Mouse (Mus musculus): Measurements from ENCODE around the gene Pde10a. TPM values are rescaled to one million over a fixed set of nuclear protein-coding genes. Genes with fewer than 3 reads are reported as not detected.

Pde10a gene
- polyA plus RNA-seq, 1 experiment from 2014 or later = 24.5 TPM

- no peak overlapping the region for H3K4me2 ChIP-seq (ENCODE audit: low read length)
- ATAC-seq = no peak
- H3K4me1 ChIP-seq (replicated peaks; ENCODE audit: control insufficient read depth, insufficient read depth, low read length) = peaks cover 18% of the 10 kb centered on the region
- H3K4me3 ChIP-seq (replicated peaks; ENCODE audit: low read length) = no peak overlapping the region
- no peaks in the 10 kb centered on the region for H3K36me3 ChIP-seq (ENCODE audit: control insufficient read depth, insufficient read depth)
- WGBS = 40% methylated on average over 5 of the region's 5 CpGs
- no peaks in the 10 kb centered on the region for H3K27me3 ChIP-seq (replicated peaks; ENCODE audit: control insufficient read depth, insufficient read depth, low read length)
- H3K9ac ChIP-seq (replicated peaks; ENCODE audit: low read depth, low read length) = no peak overlapping the region
- no peaks in the 10 kb centered on the region for H3K9me3 ChIP-seq (ENCODE audit: control insufficient read depth, low read length)
- no peak overlapping the region for H3K27ac ChIP-seq (ENCODE audit: low read length)
Measured at GRCm38 (mm10) chr17:8884691-8885090, 359.5 kb downstream of the Pde10a start.

DNA sequence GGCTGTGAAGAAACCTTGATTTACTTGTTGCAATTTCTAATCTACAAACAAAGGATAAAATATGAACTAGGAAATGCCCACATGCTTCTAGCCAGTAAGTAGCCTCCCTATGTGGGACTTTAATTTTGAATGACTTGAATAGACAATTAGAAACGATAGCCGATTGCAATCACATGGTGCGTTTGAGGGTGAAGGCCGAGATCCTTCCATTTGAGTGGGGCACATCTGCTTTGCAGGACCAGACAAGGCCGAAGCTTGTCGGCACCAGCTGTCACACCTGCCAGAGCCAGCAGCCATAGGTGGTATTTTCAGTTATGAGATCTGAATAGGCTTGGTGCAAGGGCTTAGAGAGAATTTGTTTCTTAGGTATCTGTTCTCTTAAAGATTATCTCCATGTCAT, 360.7 kb downstream of the Pde10a start:
- Histone ChIP-seq H3K9me3 (ENCODE audit: control insufficient read depth, low read length) (no peaks in the 10 kb centered on the region), H3K27ac (ENCODE audit: low read length) (no peak overlapping the region), H3K9ac (replicated peaks; ENCODE audit: low read depth, low read length) (no peak overlapping the region), H3K27me3 (replicated peaks; ENCODE audit: control insufficient read depth, insufficient read depth, low read length) (no peaks in the 10 kb centered on the region), H3K4me3 (replicated peaks; ENCODE audit: low read length) (no peak overlapping the region), H3K36me3 (ENCODE audit: control insufficient read depth, insufficient read depth) (no peaks in the 10 kb centered on the region), H3K4me1 (replicated peaks; ENCODE audit: control insufficient read depth, insufficient read depth, low read length) (peaks cover 18% of the 10 kb centered on the region), H3K4me2 (ENCODE audit: low read length) (no peak overlapping the region)
- WGBS = 73% methylated on average over 6 of the region's 6 CpGs
- ATAC-seq = no peak

GRCm38 (mm10) chr17:8888105-8888504, 362.9 kb downstream of the Pde10a start:
- no peak overlapping the region for H3K4me2 ChIP-seq (ENCODE audit: low read length)
- H3K27me3 ChIP-seq (replicated peaks; ENCODE audit: control insufficient read depth, insufficient read depth, low read length) = no peaks in the 10 kb centered on the region
- peaks cover 18% of the 10 kb centered on the region for H3K4me1 ChIP-seq (replicated peaks; ENCODE audit: control insufficient read depth, insufficient read depth, low read length)
- peak overlapping the region; percentile 12 for H3K27ac ChIP-seq (ENCODE audit: low read length)
- ATAC-seq = no peak
- H3K36me3 ChIP-seq (ENCODE audit: control insufficient read depth, insufficient read depth) = no peaks in the 10 kb centered on the region
- H3K9me3 ChIP-seq (ENCODE audit: control insufficient read depth, low read length) = no peaks in the 10 kb centered on the region
- WGBS = 85% methylated on average over 9 of the region's 9 CpGs
- no peak overlapping the region for H3K4me3 ChIP-seq (replicated peaks; ENCODE audit: low read length)
- no peak overlapping the region for H3K9ac ChIP-seq (replicated peaks; ENCODE audit: low read depth, low read length)

DNA sequence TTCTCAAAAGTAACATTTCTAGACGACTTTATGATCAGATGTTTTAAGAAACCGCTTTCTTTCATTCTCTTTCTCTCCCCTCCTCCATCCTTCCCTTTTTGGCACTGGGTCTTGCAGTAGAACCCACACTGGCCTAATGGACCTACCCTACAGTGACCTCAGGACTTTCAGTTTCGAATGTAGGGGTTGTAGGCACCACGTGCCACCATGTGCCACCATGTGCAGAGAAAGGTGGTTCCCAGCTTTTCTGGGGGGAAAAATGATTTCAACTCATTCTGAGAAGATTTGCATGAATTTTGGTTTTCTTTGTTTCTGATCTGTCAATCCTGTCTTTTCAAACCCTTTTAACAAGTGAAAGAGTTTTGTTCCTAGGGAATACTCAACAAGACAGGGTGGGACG, 363.5 kb downstream of the Pde10a start:
- no peak overlapping the region for H3K4me2 ChIP-seq (ENCODE audit: low read length)
- ATAC-seq = no peak
- no peaks in the 10 kb centered on the region for H3K36me3 ChIP-seq (ENCODE audit: control insufficient read depth, insufficient read depth)
- no peaks in the 10 kb centered on the region for H3K9me3 ChIP-seq (ENCODE audit: control insufficient read depth, low read length)
- H3K4me1 ChIP-seq (replicated peaks; ENCODE audit: control insufficient read depth, insufficient read depth, low read length) = peaks cover 18% of the 10 kb centered on the region
- no peak overlapping the region for H3K9ac ChIP-seq (replicated peaks; ENCODE audit: low read depth, low read length)
- no peaks in the 10 kb centered on the region for H3K27me3 ChIP-seq (replicated peaks; ENCODE audit: control insufficient read depth, insufficient read depth, low read length)
- no peak overlapping the region; the same call in 1 of the 2 replicates for H3K27ac ChIP-seq (ENCODE audit: low read length)
- H3K4me3 ChIP-seq (replicated peaks; ENCODE audit: low read length) = no peak overlapping the region
- WGBS = 77% methylated on average over 5 of the region's 5 CpGs

- Histone ChIP-seq H3K9ac (replicated peaks; ENCODE audit: low read depth, low read length) (no peak overlapping the region), H3K4me1 (replicated peaks; ENCODE audit: control insufficient read depth, insufficient read depth, low read length) (peaks cover 3% of the 10 kb centered on the region; the same call in 1 of the 2 replicates), H3K4me2 (ENCODE audit: low read length) (no peak overlapping the region), H3K36me3 (ENCODE audit: control insufficient read depth, insufficient read depth) (no peaks in the 10 kb centered on the region), H3K27ac (ENCODE audit: low read length) (no peak overlapping the region), H3K9me3 (ENCODE audit: control insufficient read depth, low read length) (no peaks in the 10 kb centered on the region), H3K4me3 (replicated peaks; ENCODE audit: low read length) (no peak overlapping the region), H3K27me3 (replicated peaks; ENCODE audit: control insufficient read depth, insufficient read depth, low read length) (no peaks in the 10 kb centered on the region)
- 80% methylated on average over 13 of the region's 13 CpGs for WGBS
- ATAC-seq = no peak
Measured at GRCm38 (mm10) chr17:8892193-8892985, 367.2 kb downstream of the Pde10a start.

- no peaks in the 10 kb centered on the region for H3K27me3 ChIP-seq (replicated peaks; ENCODE audit: control insufficient read depth, insufficient read depth, low read length)
- H3K4me3 ChIP-seq (replicated peaks; ENCODE audit: low read length) = no peak overlapping the region
- H3K4me2 ChIP-seq (ENCODE audit: low read length) = no peak overlapping the region
- peaks cover 11% of the 10 kb centered on the region for H3K4me1 ChIP-seq (replicated peaks; ENCODE audit: control insufficient read depth, insufficient read depth, low read length)
- H3K9me3 ChIP-seq (ENCODE audit: control insufficient read depth, low read length) = no peaks in the 10 kb centered on the region
- WGBS = 72% methylated on average over 14 of the region's 14 CpGs
- no peak overlapping the region for H3K9ac ChIP-seq (replicated peaks; ENCODE audit: low read depth, low read length)
- no peak for ATAC-seq
- no peak overlapping the region for H3K27ac ChIP-seq (ENCODE audit: low read length)
- no peaks in the 10 kb centered on the region for H3K36me3 ChIP-seq (ENCODE audit: control insufficient read depth, insufficient read depth)
Measured at GRCm38 (mm10) chr17:8895991-8896390, 370.8 kb downstream of the Pde10a start.

DNA sequence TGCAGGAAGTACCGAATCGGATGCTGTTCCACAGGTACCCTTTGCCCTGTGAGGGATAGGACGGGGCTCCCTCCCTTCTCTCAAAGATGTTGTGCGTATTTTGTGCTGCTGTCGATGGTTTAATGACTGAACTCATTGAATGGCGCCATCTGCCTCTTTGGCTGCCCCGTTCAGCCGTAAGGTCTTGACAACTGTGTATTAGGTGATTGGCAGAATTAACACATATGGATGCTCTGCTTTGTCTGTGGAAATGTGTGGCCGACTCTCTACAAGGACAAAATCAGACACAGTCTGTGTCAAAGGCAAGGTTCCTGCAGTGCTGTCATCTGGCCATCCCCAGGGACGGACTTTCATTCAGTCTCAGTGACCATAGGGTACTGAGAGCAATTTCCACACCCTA, 372.6 kb downstream of the Pde10a start:
- no peaks in the 10 kb centered on the region for H3K36me3 ChIP-seq (ENCODE audit: control insufficient read depth, insufficient read depth)
- H3K4me1 ChIP-seq (replicated peaks; ENCODE audit: control insufficient read depth, insufficient read depth, low read length) = peaks cover 11% of the 10 kb centered on the region
- no peak overlapping the region for H3K27ac ChIP-seq (ENCODE audit: low read length)
- H3K27me3 ChIP-seq (replicated peaks; ENCODE audit: control insufficient read depth, insufficient read depth, low read length) = no peaks in the 10 kb centered on the region
- no peaks in the 10 kb centered on the region for H3K9me3 ChIP-seq (ENCODE audit: control insufficient read depth, low read length)
- WGBS = 54% methylated on average over 10 of the region's 10 CpGs
- 0 out of 2 replicates have a peak, but pooled peaks have one; percentile 49 for ATAC-seq
- no peak overlapping the region for H3K9ac ChIP-seq (replicated peaks; ENCODE audit: low read depth, low read length)
- H3K4me2 ChIP-seq (ENCODE audit: low read length) = no peak overlapping the region
- no peak overlapping the region for H3K4me3 ChIP-seq (replicated peaks; ENCODE audit: low read length)

DNA sequence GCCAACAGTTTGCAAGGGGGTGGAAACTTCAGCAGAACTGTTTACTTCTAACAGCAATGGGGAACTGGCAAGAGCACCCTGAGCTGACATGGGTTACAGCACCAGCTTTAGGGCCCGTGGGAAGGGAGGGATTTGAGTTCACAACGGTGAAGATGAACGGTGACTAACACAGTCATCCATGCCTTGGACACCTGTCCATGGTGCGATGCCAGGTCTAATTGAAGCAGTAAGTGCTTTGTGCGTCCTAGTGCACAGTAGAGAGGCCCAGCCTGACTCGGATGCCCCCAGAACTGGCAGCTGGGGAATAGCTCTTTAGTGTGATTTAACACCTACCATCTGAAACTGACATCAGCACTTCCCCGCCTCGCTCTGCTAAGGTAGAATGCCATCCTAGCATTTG, 373.0 kb downstream of the Pde10a start:
- H3K36me3 ChIP-seq (ENCODE audit: control insufficient read depth, insufficient read depth) = no peaks in the 10 kb centered on the region
- H3K9ac ChIP-seq (replicated peaks; ENCODE audit: low read depth, low read length) = no peak overlapping the region
- no peaks in the 10 kb centered on the region for H3K27me3 ChIP-seq (replicated peaks; ENCODE audit: control insufficient read depth, insufficient read depth, low read length)
- H3K9me3 ChIP-seq (ENCODE audit: control insufficient read depth, low read length) = no peaks in the 10 kb centered on the region
- H3K4me1 ChIP-seq (replicated peaks; ENCODE audit: control insufficient read depth, insufficient read depth, low read length) = peaks cover 11% of the 10 kb centered on the region
- 61% methylated on average over 8 of the region's 8 CpGs for WGBS
- H3K4me3 ChIP-seq (replicated peaks; ENCODE audit: low read length) = no peak overlapping the region
- H3K27ac ChIP-seq (ENCODE audit: low read length) = no peak overlapping the region
- H3K4me2 ChIP-seq (ENCODE audit: low read length) = no peak overlapping the region
- ATAC-seq = no peak

GRCm38 (mm10) chr17:8899212-8899611, 374.0 kb downstream of the Pde10a start:
- 95% methylated on average over 7 of the region's 7 CpGs for WGBS
- no peak overlapping the region for H3K27ac ChIP-seq (ENCODE audit: low read length)
- no peak overlapping the region for H3K9ac ChIP-seq (replicated peaks; ENCODE audit: low read depth, low read length)
- no peaks in the 10 kb centered on the region for H3K9me3 ChIP-seq (ENCODE audit: control insufficient read depth, low read length)
- no peaks in the 10 kb centered on the region for H3K36me3 ChIP-seq (ENCODE audit: control insufficient read depth, insufficient read depth)
- no peak overlapping the region for H3K4me2 ChIP-seq (ENCODE audit: low read length)
- no peak for ATAC-seq
- no peaks in the 10 kb centered on the region for H3K27me3 ChIP-seq (replicated peaks; ENCODE audit: control insufficient read depth, insufficient read depth, low read length)
- H3K4me3 ChIP-seq (replicated peaks; ENCODE audit: low read length) = no peak overlapping the region
- H3K4me1 ChIP-seq (replicated peaks; ENCODE audit: control insufficient read depth, insufficient read depth, low read length) = peaks cover 11% of the 10 kb centered on the region
